14 mouse cellular contexts compared by ENCODE assay signal in the genomic region with DNA sequence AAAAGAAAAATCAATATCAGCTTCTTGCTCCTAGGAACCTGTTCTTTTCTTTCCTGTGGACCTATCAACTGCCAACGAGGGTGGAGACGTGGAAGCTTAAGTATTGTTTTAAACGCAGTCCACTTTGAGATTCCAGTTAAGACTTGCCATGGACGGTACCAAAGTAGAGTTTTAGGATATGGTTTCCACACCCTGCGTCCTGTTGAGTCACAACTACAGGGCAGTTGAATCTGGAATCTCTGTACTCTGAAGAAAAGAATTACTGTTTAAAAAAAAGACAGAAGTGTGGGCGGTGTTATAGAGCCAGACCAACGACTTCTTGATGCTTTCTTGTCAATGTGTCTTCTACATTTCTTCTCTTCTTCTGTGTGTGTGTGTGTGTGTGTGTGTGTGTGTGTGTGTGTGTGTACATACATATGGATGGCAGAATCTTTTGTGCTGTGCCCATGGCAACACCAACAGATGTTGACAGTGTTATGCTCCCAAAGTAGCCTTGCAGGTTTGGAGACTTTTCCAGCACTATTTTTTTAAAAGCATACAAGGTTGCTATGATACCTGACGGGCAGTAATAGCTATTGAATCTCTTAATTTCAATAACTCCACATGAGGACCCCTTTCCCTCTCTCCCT.
A peak's percentile ranks its signal among the peaks of the same experiment; 100 is the strongest.
DNase-seq lines count a peak whose midpoint lies in the region; ATAC-seq lines count a peak whose summit lies in the region.
"Had no signal": no experiment of that assay in that cellular context is flagged by ENCODE, and none has a peak within 500 bp of the region (broad histone marks: within the 10 kb centered on the region; RNA-seq: fewer than 3 reads in every experiment).

No protein-coding gene starts in this region.

- ATAC-seq in heart, embryonic 14.5 days (ENCODE audit: insufficient number of reproducible peaks, insufficient read depth, low FRiP score, low read depth), result no peak
- ATAC-seq in forebrain, embryonic 16.5 days, result peak; percentile 15; the same call in 1 of the 2 replicates
- ATAC-seq in limb, embryonic 13.5 days (ENCODE audit: low FRiP score, low read depth), result no peak
- ATAC-seq in neural tube, embryonic 14.5 days (ENCODE audit: low read depth), result no peak
- ATAC-seq in megakaryocyte progenitor cell, adult 5-6 weeks (replicated peaks; ENCODE audit: poor library complexity), result no peak
- ATAC-seq in frontal cortex, adult (ENCODE audit: low TSS enrichment), result no peak

- H3K4me3 ChIP-seq in heart, embryonic 14.5 days (ENCODE audit: control insufficient read depth in 1 of 2, insufficient read depth in 1 of 2, low read depth in 1 of 2, low read length in 2 of 2), result no peak overlapping the region
- no peak overlapping the region for H3K4me3 ChIP-seq in forebrain, embryonic 16.5 days (replicated peaks; ENCODE audit: low read length)
- H3K4me3 ChIP-seq in limb, embryonic 13.5 days, result peak overlapping the region; percentile 11; the same call in 1 of the 2 replicates
- no peak overlapping the region for H3K4me3 ChIP-seq in neural tube, embryonic 14.5 days (ENCODE audit: low read depth, low read length)
- H3K4me3 ChIP-seq: liver, embryonic 13.5 days had no signal

- peak overlapping the region; percentile 23 for H3K4me2 ChIP-seq in heart, embryonic 14.5 days (ENCODE audit: low read length)
- H3K4me2 ChIP-seq in forebrain, embryonic 16.5 days (ENCODE audit: low read length), result peak overlapping the region; percentile 49
- peak overlapping the region; percentile 54 for H3K4me2 ChIP-seq in limb, embryonic 13.5 days (replicated peaks)
- H3K4me2 ChIP-seq in neural tube, embryonic 14.5 days (ENCODE audit: low read depth, low read length), result peak overlapping the region; percentile 21; the same call in 1 of the 2 replicates
- H3K4me2 ChIP-seq: liver, embryonic 13.5 days had no signal

- no peak overlapping the region for H3K27ac ChIP-seq in heart, embryonic 14.5 days (replicated peaks in 1 of 2; ENCODE audit: control insufficient read depth in 1 of 2, insufficient read depth in 1 of 2, low read depth in 2 of 2, low read length in 2 of 2)
- no peak overlapping the region for H3K27ac ChIP-seq in forebrain, embryonic 16.5 days (ENCODE audit: low read length)
- H3K27ac ChIP-seq in limb, embryonic 13.5 days, result no peak overlapping the region
- no peak overlapping the region for H3K27ac ChIP-seq in neural tube, embryonic 14.5 days (ENCODE audit: low read depth, low read length)
- H3K27ac ChIP-seq: liver, embryonic 13.5 days had no signal

- intact Hi-C loops in heart, postnatal 25 days (cut with DNase I), result no loop called here

- no peaks in the 10 kb centered on the region for H3K4me1 ChIP-seq in heart, embryonic 14.5 days (ENCODE audit: control insufficient read depth in 2 of 2, insufficient read depth in 2 of 2, low read length in 2 of 2)
- H3K4me1 ChIP-seq in forebrain, embryonic 16.5 days (replicated peaks; ENCODE audit: control insufficient read depth, insufficient read depth, low read length), result peaks cover 12% of the 10 kb centered on the region
- H3K4me1 ChIP-seq in limb, embryonic 13.5 days, result peaks cover 8% of the 10 kb centered on the region
- 0 out of 2 replicates have a peak, but pooled peaks cover 3% of the 10 kb centered on the region for H3K4me1 ChIP-seq in neural tube, embryonic 14.5 days (ENCODE audit: control insufficient read depth, insufficient read depth, low read length)
- H3K4me1 ChIP-seq: liver, embryonic 13.5 days had no signal

- H3K27me3 ChIP-seq in heart, embryonic 14.5 days (ENCODE audit: control insufficient read depth, insufficient read depth, low read length), result no peaks in the 10 kb centered on the region
- H3K27me3 ChIP-seq in forebrain, embryonic 16.5 days (replicated peaks; ENCODE audit: control insufficient read depth, insufficient read depth, low read length), result peaks cover 11% of the 10 kb centered on the region
- H3K27me3 ChIP-seq in limb, embryonic 13.5 days, result 0 out of 2 replicates have a peak, but pooled peaks cover 2% of the 10 kb centered on the region
- H3K27me3 ChIP-seq in neural tube, embryonic 14.5 days (ENCODE audit: control insufficient read depth, insufficient read depth, low read length), result peaks cover 48% of the 10 kb centered on the region
- H3K27me3 ChIP-seq: liver, embryonic 13.5 days had no signal

- no peak overlapping the region for H3K9ac ChIP-seq in heart, embryonic 14.5 days (ENCODE audit: low read length)
- no peak overlapping the region for H3K9ac ChIP-seq in forebrain, embryonic 16.5 days (replicated peaks; ENCODE audit: low read depth, low read length)
- H3K9ac ChIP-seq in limb, embryonic 13.5 days, result no peak overlapping the region
- no peak overlapping the region for H3K9ac ChIP-seq in neural tube, embryonic 14.5 days (replicated peaks; ENCODE audit: low read depth, low read length)
- H3K9ac ChIP-seq: liver, embryonic 13.5 days had no signal

- DNase-seq in heart, postnatal 25 days (ENCODE audit: low spot score), result no peak
- no peak for DNase-seq in cerebellum, postnatal 14 days
- DNase-seq: cerebellum, postnatal 36 days; heart, adult 18-20 months; kidney, adult 2 months; liver, embryonic 13.5 days; thymus, adult 2 months had no signal

- 61% methylated on average over 8 of the region's 8 CpGs for WGBS in heart, embryonic 14.5 days
- 13% methylated on average over 8 of the region's 8 CpGs for WGBS in forebrain, embryonic 16.5 days
- WGBS in limb, embryonic 13.5 days, result 42% methylated on average over 8 of the region's 8 CpGs
- 28% methylated on average over 8 of the region's 8 CpGs for WGBS in neural tube, embryonic 14.5 days

- no peaks in the 10 kb centered on the region for H3K9me3 ChIP-seq in heart, embryonic 14.5 days (ENCODE audit: control insufficient read depth, low read length)
- H3K9me3 ChIP-seq in forebrain, embryonic 16.5 days (ENCODE audit: control insufficient read depth, low read length), result no peaks in the 10 kb centered on the region
- H3K9me3 ChIP-seq in limb, embryonic 13.5 days, result no peaks in the 10 kb centered on the region
- no peaks in the 10 kb centered on the region for H3K9me3 ChIP-seq in neural tube, embryonic 14.5 days (ENCODE audit: control insufficient read depth, low read length)
- H3K9me3 ChIP-seq: liver, embryonic 13.5 days had no signal

- no peaks in the 10 kb centered on the region for H3K36me3 ChIP-seq in heart, embryonic 14.5 days (ENCODE audit: control insufficient read depth, insufficient read depth, low read length)
- H3K36me3 ChIP-seq in forebrain, embryonic 16.5 days (ENCODE audit: control insufficient read depth, insufficient read depth), result no peaks in the 10 kb centered on the region
- H3K36me3 ChIP-seq in limb, embryonic 13.5 days, result no peaks in the 10 kb centered on the region
- H3K36me3 ChIP-seq in neural tube, embryonic 14.5 days (ENCODE audit: control insufficient read depth, insufficient read depth, low read length), result no peaks in the 10 kb centered on the region
- H3K36me3 ChIP-seq: G1E; liver, embryonic 13.5 days had no signal
